Mouse (Mus musculus): Measurements from ENCODE around the gene Csmd2. TPM values are rescaled to one million over a fixed set of nuclear protein-coding genes. Genes with fewer than 3 reads are reported as not detected.

Gene Csmd2
- polyA plus RNA-seq, 1 experiment, result not detected

GRCm38 (mm10) chr4:128275586-128275985 is 287.9 kb downstream of the Csmd2 start:
- TF ChIP-seq POLR2A (IDR thresholded peaks at IDR 0.05; ENCODE audit: borderline replicate concordance, extremely low read depth, low read depth, low read length) (no peak), CTCF (IDR thresholded peaks at IDR 0.05; ENCODE audit: insufficient read depth, low read length) (no peak)
- WGBS, result 79% methylated on average over 6 of the region's 6 CpGs
- no peaks in the 10 kb centered on the region for H3K4me1 ChIP-seq (ENCODE audit: control insufficient read depth, insufficient read depth, low read length)
- no peak overlapping the region for H3K4me3 ChIP-seq (replicated peaks; ENCODE audit: extremely low read depth, low read depth, low read length)
- DNase-seq, result no peak

- WGBS, result 33% methylated on average over 1 of the region's 1 CpGs
- TF ChIP-seq CTCF (IDR thresholded peaks at IDR 0.05; ENCODE audit: insufficient read depth, low read length) (no peak), POLR2A (IDR thresholded peaks at IDR 0.05; ENCODE audit: borderline replicate concordance, extremely low read depth, low read depth, low read length) (no peak)
- H3K4me1 ChIP-seq (ENCODE audit: control insufficient read depth, insufficient read depth, low read length), result no peaks in the 10 kb centered on the region
- no peak for DNase-seq
- no peak overlapping the region for H3K4me3 ChIP-seq (replicated peaks; ENCODE audit: extremely low read depth, low read depth, low read length)
Observed at GRCm38 (mm10) chr4:128285009-128285408, 297.4 kb downstream of the Csmd2 start.

- Histone ChIP-seq H3K4me1 (ENCODE audit: control insufficient read depth, insufficient read depth, low read length) (no peaks in the 10 kb centered on the region), H3K4me3 (replicated peaks; ENCODE audit: extremely low read depth, low read depth, low read length) (no peak overlapping the region)
- WGBS, result 78% methylated on average over 7 of the region's 7 CpGs
- TF ChIP-seq CTCF (IDR thresholded peaks at IDR 0.05; ENCODE audit: insufficient read depth, low read length) (no peak), POLR2A (IDR thresholded peaks at IDR 0.05; ENCODE audit: borderline replicate concordance, extremely low read depth, low read depth, low read length) (no peak)
- DNase-seq, result no peak
Observed at GRCm38 (mm10) chr4:128288095-128288494, 300.4 kb downstream of the Csmd2 start.

- H3K4me3 ChIP-seq (replicated peaks; ENCODE audit: extremely low read depth, low read depth, low read length), result no peak overlapping the region
- TF ChIP-seq CTCF (IDR thresholded peaks at IDR 0.05; ENCODE audit: insufficient read depth, low read length) (no peak), POLR2A (IDR thresholded peaks at IDR 0.05; ENCODE audit: borderline replicate concordance, extremely low read depth, low read depth, low read length) (no peak)
- DNase-seq, result no peak
- H3K4me1 ChIP-seq (ENCODE audit: control insufficient read depth, insufficient read depth, low read length), result no peaks in the 10 kb centered on the region
- 61% methylated on average over 8 of the region's 8 CpGs for WGBS
Observed at GRCm38 (mm10) chr4:128304049-128304448, 316.4 kb downstream of the Csmd2 start.

- 88% methylated on average over 8 of the region's 8 CpGs for WGBS
- Histone ChIP-seq H3K4me3 (replicated peaks; ENCODE audit: extremely low read depth, low read depth, low read length) (no peak overlapping the region), H3K4me1 (ENCODE audit: control insufficient read depth, insufficient read depth, low read length) (no peaks in the 10 kb centered on the region)
- DNase-seq, result no peak
- no peak for TF ChIP-seq CTCF (IDR thresholded peaks at IDR 0.05; ENCODE audit: insufficient read depth, low read length)
- no peak for TF ChIP-seq POLR2A (IDR thresholded peaks at IDR 0.05; ENCODE audit: borderline replicate concordance, extremely low read depth, low read depth, low read length)
Observed at GRCm38 (mm10) chr4:128306011-128306410, 318.4 kb downstream of the Csmd2 start.

- no peak overlapping the region for H3K4me3 ChIP-seq (replicated peaks; ENCODE audit: extremely low read depth, low read depth, low read length)
- no peak for TF ChIP-seq CTCF (IDR thresholded peaks at IDR 0.05; ENCODE audit: insufficient read depth, low read length)
- no peak for TF ChIP-seq POLR2A (IDR thresholded peaks at IDR 0.05; ENCODE audit: borderline replicate concordance, extremely low read depth, low read depth, low read length)
- DNase-seq, result no peak
- H3K4me1 ChIP-seq (ENCODE audit: control insufficient read depth, insufficient read depth, low read length), result no peaks in the 10 kb centered on the region
- 57% methylated on average over 5 of the region's 5 CpGs for WGBS
Observed at GRCm38 (mm10) chr4:128315328-128315727, 327.7 kb downstream of the Csmd2 start.

GRCm38 (mm10) chr4:128317951-128318350 is 330.3 kb downstream of the Csmd2 start:
- no peak for TF ChIP-seq POLR2A (IDR thresholded peaks at IDR 0.05; ENCODE audit: borderline replicate concordance, extremely low read depth, low read depth, low read length)
- TF ChIP-seq CTCF (IDR thresholded peaks at IDR 0.05; ENCODE audit: insufficient read depth, low read length), result 0 out of 2 replicates have a peak, but pooled peaks have one; percentile 30
- DNase-seq, result no peak
- H3K4me1 ChIP-seq (ENCODE audit: control insufficient read depth, insufficient read depth, low read length), result no peaks in the 10 kb centered on the region
- no peak overlapping the region for H3K4me3 ChIP-seq (replicated peaks; ENCODE audit: extremely low read depth, low read depth, low read length)
- 78% methylated on average over 4 of the region's 4 CpGs for WGBS

- no peak for DNase-seq
- WGBS, result 74% methylated on average over 2 of the region's 2 CpGs
- no peak for TF ChIP-seq CTCF (IDR thresholded peaks at IDR 0.05; ENCODE audit: insufficient read depth, low read length)
- no peak for TF ChIP-seq POLR2A (IDR thresholded peaks at IDR 0.05; ENCODE audit: borderline replicate concordance, extremely low read depth, low read depth, low read length)
- H3K4me1 ChIP-seq (ENCODE audit: control insufficient read depth, insufficient read depth, low read length), result no peaks in the 10 kb centered on the region
- no peak overlapping the region for H3K4me3 ChIP-seq (replicated peaks; ENCODE audit: extremely low read depth, low read depth, low read length)
Observed at GRCm38 (mm10) chr4:128325511-128325910, 337.9 kb downstream of the Csmd2 start.

GRCm38 (mm10) chr4:128326755-128327154 is 339.1 kb downstream of the Csmd2 start:
- no peak for DNase-seq
- Histone ChIP-seq H3K4me3 (replicated peaks; ENCODE audit: extremely low read depth, low read depth, low read length) (no peak overlapping the region), H3K4me1 (ENCODE audit: control insufficient read depth, insufficient read depth, low read length) (no peaks in the 10 kb centered on the region)
- WGBS, result 70% methylated on average over 4 of the region's 4 CpGs
- TF ChIP-seq CTCF (IDR thresholded peaks at IDR 0.05; ENCODE audit: insufficient read depth, low read length), result no peak
- no peak for TF ChIP-seq POLR2A (IDR thresholded peaks at IDR 0.05; ENCODE audit: borderline replicate concordance, extremely low read depth, low read depth, low read length)

GRCm38 (mm10) chr4:128327421-128327820 is 339.8 kb downstream of the Csmd2 start:
- TF ChIP-seq POLR2A (IDR thresholded peaks at IDR 0.05; ENCODE audit: borderline replicate concordance, extremely low read depth, low read depth, low read length) (no peak), CTCF (IDR thresholded peaks at IDR 0.05; ENCODE audit: insufficient read depth, low read length) (no peak)
- 77% methylated on average over 6 of the region's 6 CpGs for WGBS
- no peak overlapping the region for H3K4me3 ChIP-seq (replicated peaks; ENCODE audit: extremely low read depth, low read depth, low read length)
- DNase-seq, result no peak
- H3K4me1 ChIP-seq (ENCODE audit: control insufficient read depth, insufficient read depth, low read length), result no peaks in the 10 kb centered on the region

Measured in lung, adult 2 months (tissue).